Comparison of ENCODE assay signal across 15 mouse cellular contexts in the genomic region with DNA sequence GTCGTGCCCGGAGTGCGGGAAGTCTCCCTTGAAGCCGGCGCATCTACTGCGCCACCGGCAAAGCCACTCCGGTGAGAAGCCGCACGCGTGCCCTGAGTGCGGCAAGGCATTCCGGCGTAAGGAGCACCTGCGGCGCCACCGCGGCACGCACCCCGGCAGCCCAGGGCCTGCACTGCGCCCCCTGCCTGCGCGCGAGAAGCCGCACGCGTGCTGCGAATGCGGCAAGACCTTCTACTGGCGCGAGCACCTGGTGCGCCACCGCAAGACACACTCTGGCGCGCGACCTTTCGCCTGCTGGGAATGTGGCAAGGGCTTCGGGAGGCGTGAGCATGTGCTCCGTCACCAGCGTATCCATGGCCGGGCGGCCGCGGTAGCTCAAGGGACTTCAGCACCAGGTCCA. TPM values are rescaled to one million over a fixed set of nuclear protein-coding genes. Genes with fewer than 3 reads are reported as not detected.
A peak's percentile ranks its signal among the peaks of the same experiment; 100 is the strongest.
DNase-seq lines count a peak whose midpoint lies in the region; ATAC-seq and TF ChIP-seq lines count a peak whose summit lies in the region.
"Had no signal": no experiment of that assay in that cellular context is flagged by ENCODE, and none has a peak within 500 bp of the region (broad histone marks: within the 10 kb centered on the region; RNA-seq: fewer than 3 reads in every experiment).

No protein-coding gene starts in this region.

- H3K27me3 ChIP-seq in forebrain, embryonic 11.5 days (ENCODE audit: control insufficient read depth, insufficient read depth, low read length): no peaks in the 10 kb centered on the region
- peaks cover 6% of the 10 kb centered on the region; the same call in 1 of the 2 replicates for H3K27me3 ChIP-seq in forebrain, embryonic 12.5 days
- no peaks in the 10 kb centered on the region for H3K27me3 ChIP-seq in liver, embryonic 15.5 days
- H3K27me3 ChIP-seq: embryonic facial prominence, embryonic 13.5 days had no signal

- H3K27ac ChIP-seq in forebrain, embryonic 11.5 days (ENCODE audit: low read depth, low read length): no peak overlapping the region
- no peak overlapping the region for H3K27ac ChIP-seq in forebrain, embryonic 12.5 days
- no peak overlapping the region for H3K27ac ChIP-seq in layer of hippocampus, adult 2 months
- no peak overlapping the region for H3K27ac ChIP-seq in liver, embryonic 15.5 days (replicated peaks)
- H3K27ac ChIP-seq: embryonic facial prominence, embryonic 13.5 days had no signal

- TF ChIP-seq CTCF in layer of hippocampus, adult 2 months (conservative IDR thresholded peaks at IDR 0.05): peak; percentile 43

- no peak overlapping the region for H3K4me3 ChIP-seq in forebrain, embryonic 11.5 days (ENCODE audit: low read depth, low read length)
- no peak overlapping the region for H3K4me3 ChIP-seq in forebrain, embryonic 12.5 days (replicated peaks)
- no peak overlapping the region for H3K4me3 ChIP-seq in layer of hippocampus, adult 2 months
- H3K4me3 ChIP-seq in liver, embryonic 15.5 days (replicated peaks): no peak overlapping the region
- H3K4me3 ChIP-seq: embryonic facial prominence, embryonic 13.5 days; myocyte had no signal

- H3K4me1 ChIP-seq in forebrain, embryonic 11.5 days (replicated peaks; ENCODE audit: control insufficient read depth, insufficient read depth, low read length): no peaks in the 10 kb centered on the region
- H3K4me1 ChIP-seq in forebrain, embryonic 12.5 days: peaks cover 4% of the 10 kb centered on the region; the same call in 1 of the 2 replicates
- no peaks in the 10 kb centered on the region for H3K4me1 ChIP-seq in liver, embryonic 15.5 days (replicated peaks)
- H3K4me1 ChIP-seq: embryonic facial prominence, embryonic 13.5 days had no signal

- no peak overlapping the region for H3K4me2 ChIP-seq in forebrain, embryonic 11.5 days (ENCODE audit: low read depth, low read length, severe bottlenecking)
- H3K4me2 ChIP-seq in forebrain, embryonic 12.5 days: no peak overlapping the region
- H3K4me2 ChIP-seq in liver, embryonic 15.5 days: no peak overlapping the region
- H3K4me2 ChIP-seq: embryonic facial prominence, embryonic 13.5 days had no signal

- WGBS in forebrain, embryonic 11.5 days: 44% methylated on average over 45 of the region's 45 CpGs
- WGBS in forebrain, embryonic 12.5 days: 29% methylated on average over 45 of the region's 45 CpGs
- WGBS in liver, embryonic 15.5 days (ENCODE audit: insufficient replicate concordance): 53% methylated on average over 45 of the region's 45 CpGs

- DNase-seq in forebrain, embryonic 11.5 days (ENCODE audit: low spot score): no peak
- no peak for DNase-seq in layer of hippocampus, adult 2 months (ENCODE audit: low spot score in 2 of 2)
- no peak for DNase-seq in layer of hippocampus, adult 9-10 months (ENCODE audit: low spot score)
- peak; percentile 35 to 43 for DNase-seq in cerebellum, postnatal 14 days
- DNase-seq in layer of hippocampus, adult 9-11 months: no peak
- DNase-seq: lung, postnatal 10 days; right cerebral cortex, postnatal 25 days; thymus, adult 2 months had no signal

- ATAC-seq in forebrain, embryonic 11.5 days (replicated peaks; ENCODE audit: low FRiP score): 0 out of 2 replicates have a peak, but pooled peaks have one; percentile 4
- ATAC-seq in forebrain, embryonic 12.5 days (ENCODE audit: low FRiP score): no peak
- ATAC-seq in liver, embryonic 15.5 days (ENCODE audit: insufficient read depth): 0 out of 2 replicates have a peak, but pooled peaks have one; percentile 15
- ATAC-seq in erythroid progenitor cell, adult 5-6 weeks (replicated peaks; ENCODE audit: low FRiP score, poor library complexity, severe bottlenecking): no peak

- H3K36me3 ChIP-seq in forebrain, embryonic 11.5 days (ENCODE audit: control insufficient read depth, insufficient read depth, low read length): peaks cover 16% of the 10 kb centered on the region
- peaks cover 59% of the 10 kb centered on the region for H3K36me3 ChIP-seq in forebrain, embryonic 12.5 days (replicated peaks)
- H3K36me3 ChIP-seq in liver, embryonic 15.5 days (replicated peaks): peaks cover 18% of the 10 kb centered on the region; the same call in 1 of the 2 replicates

- H3K9me3 ChIP-seq in forebrain, embryonic 11.5 days (ENCODE audit: control insufficient read depth, low read length): no peaks in the 10 kb centered on the region
- H3K9me3 ChIP-seq in forebrain, embryonic 12.5 days: no peaks in the 10 kb centered on the region
- no peaks in the 10 kb centered on the region for H3K9me3 ChIP-seq in liver, embryonic 15.5 days (replicated peaks)

- H3K9ac ChIP-seq in forebrain, embryonic 11.5 days (ENCODE audit: low read length): no peak overlapping the region
- no peak overlapping the region for H3K9ac ChIP-seq in forebrain, embryonic 12.5 days
- no peak overlapping the region for H3K9ac ChIP-seq in liver, embryonic 15.5 days
- H3K9ac ChIP-seq: embryonic facial prominence, embryonic 13.5 days had no signal

RNA-seq across cellular contexts. Expression of gene Galp, which starts 7.3 kb away (rescaled TPM):
- not detected in 2 replicates for polyA plus RNA-seq in forebrain, embryonic 11.5 days (2014; fragmentation: Nextera tagmentation; extraction: Ambion mirVana)
- not detected in 2 replicates for polyA plus RNA-seq in forebrain, embryonic 12.5 days (2016; fragmentation: Nextera tagmentation; extraction: Ambion mirVana)
- total RNA-seq in layer of hippocampus, adult 2 months (2021): not detected
- not detected in 2 replicates for polyA plus RNA-seq in liver, embryonic 15.5 days (2015; fragmentation: Nextera tagmentation; extraction: Ambion mirVana)
- not detected in 2 replicates for total RNA-seq in erythroid progenitor cell, adult 5-6 weeks (2015; ENCODE audit: low replicate concordance)
- total RNA-seq in erythroid progenitor cell, adult 5-6 weeks (2017; ENCODE audit: low replicate concordance): not detected in 2 replicates
- total RNA-seq: adrenal gland, adult 18-20 months; gastrocnemius, postnatal 4 days had no signal
- polyA plus RNA-seq: embryonic facial prominence, embryonic 13.5 days; myocyte; thymus, adult 2 months had no signal

RNA-seq across cellular contexts. Expression of gene Zfp444, which starts 17.5 kb away (rescaled TPM):
- polyA plus RNA-seq in forebrain, embryonic 11.5 days (2014; fragmentation: Nextera tagmentation; extraction: Ambion mirVana): 73.9 and 82.4 TPM in 2 replicates
- 75.1 and 81.3 TPM in 2 replicates for polyA plus RNA-seq in forebrain, embryonic 12.5 days (2016; fragmentation: Nextera tagmentation; extraction: Ambion mirVana)
- total RNA-seq in layer of hippocampus, adult 2 months (2021): 10 to 100 TPM; 55.8 to 57.2 TPM
- polyA plus RNA-seq in liver, embryonic 15.5 days (2015; fragmentation: Nextera tagmentation; extraction: Ambion mirVana): 18.2 and 22.2 TPM in 2 replicates
- total RNA-seq in erythroid progenitor cell, adult 5-6 weeks (2015; ENCODE audit: low replicate concordance): 0.42 TPM in 1 of 2 replicates, not detected in the other
- 4.2 and 11.6 TPM in 2 replicates for total RNA-seq in erythroid progenitor cell, adult 5-6 weeks (2017; ENCODE audit: low replicate concordance)

RNA-seq across cellular contexts. Expression of gene Zscan5b, which starts 32.5 kb away (rescaled TPM):
- not detected in 2 replicates for polyA plus RNA-seq in forebrain, embryonic 11.5 days (2014; fragmentation: Nextera tagmentation; extraction: Ambion mirVana)
- polyA plus RNA-seq in forebrain, embryonic 12.5 days (2016; fragmentation: Nextera tagmentation; extraction: Ambion mirVana): not detected in 2 replicates
- total RNA-seq in layer of hippocampus, adult 2 months (2021): not detected
- not detected in 2 replicates for polyA plus RNA-seq in liver, embryonic 15.5 days (2015; fragmentation: Nextera tagmentation; extraction: Ambion mirVana)
- not detected in 2 replicates for total RNA-seq in erythroid progenitor cell, adult 5-6 weeks (2015; ENCODE audit: low replicate concordance)
- not detected in 2 replicates for total RNA-seq in erythroid progenitor cell, adult 5-6 weeks (2017; ENCODE audit: low replicate concordance)
- total RNA-seq: adrenal gland, adult 18-20 months; gastrocnemius, postnatal 4 days had no signal
- polyA plus RNA-seq: embryonic facial prominence, embryonic 13.5 days; myocyte; thymus, adult 2 months had no signal

RNA-seq across cellular contexts. Expression of gene Zfp787, which starts 33.7 kb away (rescaled TPM):
- polyA plus RNA-seq in forebrain, embryonic 11.5 days (2014; fragmentation: Nextera tagmentation; extraction: Ambion mirVana): 11.2 and 12.3 TPM in 2 replicates
- 27.8 and 30.9 TPM in 2 replicates for polyA plus RNA-seq in forebrain, embryonic 12.5 days (2016; fragmentation: Nextera tagmentation; extraction: Ambion mirVana)
- total RNA-seq in layer of hippocampus, adult 2 months (2021): 10 to 100 TPM; 26.2 to 27.3 TPM
- polyA plus RNA-seq in liver, embryonic 15.5 days (2015; fragmentation: Nextera tagmentation; extraction: Ambion mirVana): 9.8 and 10.1 TPM in 2 replicates
- total RNA-seq in erythroid progenitor cell, adult 5-6 weeks (2015; ENCODE audit: low replicate concordance): 16.8 and 18.4 TPM in 2 replicates
- total RNA-seq in erythroid progenitor cell, adult 5-6 weeks (2017; ENCODE audit: low replicate concordance): 4.1 and 7.6 TPM in 2 replicates

Comparison
In these comparisons a context has a peak if more than half of its experiments do, and no peak if none do; other contexts are left out.
1. ATAC-seq: peak in forebrain, embryonic 11.5 days (single experiment) and liver, embryonic 15.5 days (single experiment); none in forebrain, embryonic 12.5 days (single experiment) and erythroid progenitor cell, adult 5-6 weeks (single experiment).
2. DNase-seq: peak in cerebellum, postnatal 14 days (2 of 2); none in forebrain, embryonic 11.5 days (single experiment), layer of hippocampus, adult 2 months (0 of 2), layer of hippocampus, adult 9-10 months (single experiment) and layer of hippocampus, adult 9-11 months (single experiment).